ENCODE assay signal across 8 mouse cellular contexts in the genomic region with DNA sequence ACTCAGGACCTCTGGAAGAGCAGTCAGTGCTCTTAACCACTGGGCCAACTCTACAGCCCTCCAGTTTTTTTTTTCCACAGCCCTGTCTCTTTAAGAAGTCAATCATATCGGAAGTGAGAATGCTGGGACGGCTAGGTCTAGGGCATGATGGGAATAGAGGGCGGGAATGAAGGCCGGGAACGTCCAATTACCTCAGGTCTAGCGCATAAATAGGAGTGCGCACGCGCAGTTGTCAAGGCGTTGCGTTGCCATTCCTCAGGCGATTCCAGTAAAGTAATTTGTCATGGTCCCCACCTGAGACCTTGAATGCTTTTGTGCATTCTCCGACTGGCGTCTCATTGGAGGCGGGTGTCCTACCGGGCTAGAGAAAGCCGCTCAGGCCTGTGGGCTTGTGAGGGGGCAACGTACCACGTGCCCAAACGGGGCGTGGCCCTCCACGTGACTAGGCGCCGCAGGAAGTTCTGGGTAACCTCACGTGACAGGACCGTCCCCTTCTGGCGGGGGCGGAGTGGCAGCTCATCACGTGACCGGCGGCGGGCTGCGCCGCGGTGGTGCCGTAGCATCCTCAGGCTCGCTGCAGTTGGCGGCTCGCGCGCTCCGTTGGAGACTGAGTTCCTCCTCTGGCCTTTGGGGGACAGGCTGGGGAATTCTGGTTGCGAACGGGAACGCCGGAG. TPM values are rescaled to one million over a fixed set of nuclear protein-coding genes. Genes with fewer than 3 reads are reported as not detected.
DNase-seq lines count a peak whose midpoint lies in the region; ATAC-seq and TF ChIP-seq lines count a peak whose summit lies in the region.

TSS of gene Zmym6 (plus strand) at position 509 of the 674 bp plus-strand sequence.

- peak within 1 kb of the TSS; percentile 87 for H3K9ac ChIP-seq in ES-E14 (ENCODE audit: insufficient read depth, low read depth, low read length, poor library complexity, severe bottlenecking)
- peak within 1 kb of the TSS; percentile 61 for H3K9ac ChIP-seq in forebrain, embryonic 15.5 days (replicated peaks)
- peak within 1 kb of the TSS; percentile 67 for H3K9ac ChIP-seq in liver, embryonic 16.5 days (ENCODE audit: low read depth, low read length)
- peak within 1 kb of the TSS; percentile 70 for H3K9ac ChIP-seq in neural tube, embryonic 13.5 days

- H3K9me3 ChIP-seq in ES-E14 (ENCODE audit: control insufficient read depth, insufficient read depth, low read depth, low read length): no peaks in the 10 kb centered on the region
- no peaks in the 10 kb centered on the region for H3K9me3 ChIP-seq in forebrain, embryonic 15.5 days
- H3K9me3 ChIP-seq in liver, embryonic 16.5 days (replicated peaks; ENCODE audit: control insufficient read depth, low read length): no peaks in the 10 kb centered on the region
- H3K9me3 ChIP-seq in neural tube, embryonic 13.5 days: no peaks in the 10 kb centered on the region

- H3K27ac ChIP-seq in ES-E14 (ENCODE audit: insufficient read depth, low read depth, low read length, poor library complexity, severe bottlenecking): peak within 1 kb of the TSS; percentile 86
- peak within 1 kb of the TSS; percentile 95 for H3K27ac ChIP-seq in forebrain, embryonic 15.5 days (replicated peaks)
- H3K27ac ChIP-seq in liver, embryonic 16.5 days (ENCODE audit: low read length): peak within 1 kb of the TSS; percentile 70
- peak within 1 kb of the TSS; percentile 92 for H3K27ac ChIP-seq in neural tube, embryonic 13.5 days (replicated peaks)

- DNase-seq in ES-E14 (ENCODE audit: low read depth, low spot score): peak; percentile 94
- peak; percentile 95 to 96 for DNase-seq in cerebellum, adult 18-20 months
- peak; percentile 93 to 95 for DNase-seq in heart, postnatal 14 days
- DNase-seq in large intestine, adult 2 months (ENCODE audit: low read depth, low spot score): peak; percentile 66
- DNase-seq in telencephalon, adult 2 months (ENCODE audit: low read depth, low spot score): peak; percentile 95

- H3K27me3 ChIP-seq in forebrain, embryonic 15.5 days: no peaks in the 10 kb centered on the region
- no peaks in the 10 kb centered on the region for H3K27me3 ChIP-seq in liver, embryonic 16.5 days (ENCODE audit: control insufficient read depth, insufficient read depth, low read depth, low read length)
- no peaks in the 10 kb centered on the region; the same call in 1 of the 2 replicates for H3K27me3 ChIP-seq in neural tube, embryonic 13.5 days

- peak; percentile 99 for ATAC-seq in forebrain, embryonic 15.5 days (replicated peaks)
- peak; percentile 93 for ATAC-seq in liver, embryonic 16.5 days (ENCODE audit: low read depth)
- peak; percentile 99 for ATAC-seq in neural tube, embryonic 13.5 days (ENCODE audit: low read depth)

- intact Hi-C loops in heart, postnatal 14 days (cut with DNase I): loop anchor here (5.0 to 10.0 kb wide), 2 partner anchors 45 to 168 kb away; partner anchors contain the start of genes Smim12 and Tmem35b

- H3K4me3 ChIP-seq in ES-E14 (ENCODE audit: insufficient read depth in 1 of 2, low read depth in 1 of 2, low read length in 2 of 2, poor library complexity in 1 of 2, severe bottlenecking in 1 of 2): peak within 1 kb of the TSS; percentile 75 to 81
- peak within 1 kb of the TSS; percentile 74 for H3K4me3 ChIP-seq in forebrain, embryonic 15.5 days
- H3K4me3 ChIP-seq in liver, embryonic 16.5 days (ENCODE audit: low read depth, low read length): peak within 1 kb of the TSS; percentile 68
- H3K4me3 ChIP-seq in neural tube, embryonic 13.5 days: peak within 1 kb of the TSS; percentile 56

- peaks cover 2 to 3% of the 10 kb centered on the region in 2 experiments; a peak in 2 of 4 replicates for H3K4me1 ChIP-seq in ES-E14 (ENCODE audit: control insufficient read depth in 2 of 2, insufficient read depth in 2 of 2, low read length in 2 of 2, poor library complexity in 1 of 2)
- H3K4me1 ChIP-seq in forebrain, embryonic 15.5 days: peaks cover 20% of the 10 kb centered on the region
- H3K4me1 ChIP-seq in liver, embryonic 16.5 days (ENCODE audit: control insufficient read depth, low read depth, low read length): peaks cover 4% of the 10 kb centered on the region
- peaks cover 22% of the 10 kb centered on the region for H3K4me1 ChIP-seq in neural tube, embryonic 13.5 days (replicated peaks)

- in situ Hi-C loops in ES-E14 (cut with MboI; ENCODE audit: low sequenced_read_pairs in 2 of 2, unreplicated experiment in 2 of 2): loop anchor here in 1 of 2 experiments (10.0 kb wide), 1 partner anchor 238 kb away; the partner anchor contains the start of gene Gja4

- WGBS in forebrain, embryonic 15.5 days: under 1% methylated on average over 45 of the region's 46 CpGs
- WGBS in large intestine, adult 2 months: under 1% methylated on average over 46 of the region's 46 CpGs
- under 1% methylated on average over 46 of the region's 46 CpGs for WGBS in liver, embryonic 16.5 days (ENCODE audit: insufficient replicate concordance)
- WGBS in neural tube, embryonic 13.5 days: under 1% methylated on average over 46 of the region's 46 CpGs

- H3K4me2 ChIP-seq in forebrain, embryonic 15.5 days (replicated peaks): peak within 1 kb of the TSS; percentile 60
- peak within 1 kb of the TSS; percentile 88 for H3K4me2 ChIP-seq in liver, embryonic 16.5 days (ENCODE audit: low read depth, low read length)
- peak within 1 kb of the TSS; percentile 77 for H3K4me2 ChIP-seq in neural tube, embryonic 13.5 days

- H3K36me3 ChIP-seq in ES-E14 (ENCODE audit: control insufficient read depth, insufficient read depth, low read length, poor library complexity, severe bottlenecking): no peaks in the 10 kb centered on the region
- H3K36me3 ChIP-seq in forebrain, embryonic 15.5 days: no peaks in the 10 kb centered on the region
- H3K36me3 ChIP-seq in liver, embryonic 16.5 days (ENCODE audit: control insufficient read depth, insufficient read depth): no peaks in the 10 kb centered on the region
- H3K36me3 ChIP-seq in neural tube, embryonic 13.5 days: no peaks in the 10 kb centered on the region

TF ChIP-seq in ES-E14, 5 proteins besides CTCF, POLR2A, EP300 and RAD21:
- TF ChIP-seq ZNF384 (IDR thresholded peaks at IDR 0.05; ENCODE audit: low read depth, low read length): peak; percentile 61; the same call in 1 of the 2 replicates
- TF ChIP-seq MAFK (IDR thresholded peaks at IDR 0.05; ENCODE audit: insufficient read depth, low read depth, low read length): no peak
- peak; percentile 75 for TF ChIP-seq HCFC1 (IDR thresholded peaks at IDR 0.05; ENCODE audit: borderline replicate concordance, insufficient read depth, low read length)
- TF ChIP-seq CHD2 (IDR thresholded peaks at IDR 0.05; ENCODE audit: low read depth, low read length): no peak
- no peak for TF ChIP-seq ZC3H11A (IDR thresholded peaks at IDR 0.05; ENCODE audit: borderline replicate concordance, low read depth, low read length)

RNA-seq across cellular contexts. Expression of gene Zmym6, which starts in this region (rescaled TPM):
- total RNA-seq in ES-E14 (2012; rRNA removed): 18.1 and 18.2 TPM in 2 replicates
- polyA plus RNA-seq in forebrain, embryonic 15.5 days (2015; fragmentation: Nextera tagmentation; extraction: Ambion mirVana): 32.6 and 35.0 TPM in 2 replicates
- total RNA-seq in heart, postnatal 14 days (2021): 1 to 10 TPM; 8.1 to 9.2 TPM
- 2.1 and 3.1 TPM in 2 replicates for polyA plus RNA-seq in large intestine, adult 2 months (2012; rRNA removed)
- 3.3 and 3.7 TPM in 2 replicates for polyA plus RNA-seq in liver, embryonic 16.5 days (2015; fragmentation: Nextera tagmentation; extraction: Ambion mirVana)
- polyA plus RNA-seq in neural tube, embryonic 13.5 days (2015; fragmentation: Nextera tagmentation; extraction: Ambion mirVana): 27.9 and 29.2 TPM in 2 replicates

Comparison
In these comparisons a context has a peak if more than half of its experiments do, and no peak if none do; other contexts are left out.
1. Peak in every context shown above with its lines: DNase-seq, ATAC-seq, H3K4me3 ChIP-seq and H3K27ac ChIP-seq.